Mouse (Mus musculus) 3T3-L1 (cell line): ENCODE results near the gene Vamp8.
A peak's percentile ranks its signal among the peaks of the same experiment; 100 is the strongest.

ENCODE experiments used
- DNase-seq: peaks from one replicate; pipeline ENCODE4 v3.0.0-alpha.2; 2015; ENCODE audit warnings: low read depth, low spot score

Gene Vamp8

DNA sequence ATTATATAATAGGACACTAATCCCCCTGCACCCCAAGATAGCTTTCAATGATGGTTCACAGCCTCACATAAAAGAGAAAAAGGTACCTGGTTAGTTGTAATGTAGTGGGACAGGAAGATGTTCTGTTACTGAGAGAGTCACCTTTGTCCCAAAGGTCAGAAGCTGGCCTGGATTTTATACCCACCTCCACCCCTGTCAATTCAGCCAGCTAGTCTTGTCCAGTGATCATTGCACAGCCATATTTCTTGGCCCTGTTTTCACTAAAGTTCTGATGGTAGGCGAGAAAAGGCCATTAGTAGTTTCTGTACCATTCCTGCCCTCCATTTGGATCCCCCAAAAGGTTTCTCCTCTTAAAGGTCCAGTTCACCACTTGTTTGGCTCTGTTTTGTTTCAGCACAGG is 36.5 kb downstream of the Vamp8 start:
- no peak for DNase-seq

DNA sequence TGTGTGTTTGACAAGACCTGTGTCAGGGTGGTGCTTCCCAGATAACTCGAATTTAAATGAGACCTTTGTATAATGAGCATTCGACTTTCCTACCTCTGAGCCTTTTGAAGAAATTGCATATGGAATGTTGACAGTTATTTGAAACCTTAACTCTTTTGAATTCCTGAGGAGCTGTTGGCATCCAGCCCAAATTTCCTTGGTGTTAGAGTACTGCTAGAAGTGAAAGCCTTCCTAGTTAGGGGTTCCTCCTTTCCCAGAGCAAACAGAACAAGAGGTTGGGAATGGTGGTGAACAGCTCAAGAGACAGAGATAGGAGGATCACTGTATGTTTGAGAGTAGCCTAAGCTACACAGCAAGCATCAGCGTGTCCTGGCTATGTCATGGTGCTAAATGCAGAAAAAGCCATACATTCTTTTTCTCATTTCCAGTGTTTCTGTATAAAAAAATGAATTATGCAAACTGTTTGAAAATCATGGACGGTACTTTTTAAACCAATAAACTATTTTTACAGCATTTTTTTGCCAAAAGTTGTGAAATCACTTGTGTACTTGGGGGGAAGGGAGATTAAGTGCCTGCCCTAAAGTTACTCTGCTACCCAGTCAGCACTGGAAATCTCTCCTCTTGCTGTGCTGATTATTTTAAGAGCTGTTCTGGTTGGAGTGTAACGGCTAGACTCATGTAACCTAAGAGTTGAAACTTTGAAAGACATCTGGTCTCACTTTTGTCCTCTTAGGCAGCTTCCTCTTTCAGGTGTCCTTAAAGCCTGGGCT is 37.7 kb downstream of the Vamp8 start:
- peak; percentile 65 for DNase-seq

DNA sequence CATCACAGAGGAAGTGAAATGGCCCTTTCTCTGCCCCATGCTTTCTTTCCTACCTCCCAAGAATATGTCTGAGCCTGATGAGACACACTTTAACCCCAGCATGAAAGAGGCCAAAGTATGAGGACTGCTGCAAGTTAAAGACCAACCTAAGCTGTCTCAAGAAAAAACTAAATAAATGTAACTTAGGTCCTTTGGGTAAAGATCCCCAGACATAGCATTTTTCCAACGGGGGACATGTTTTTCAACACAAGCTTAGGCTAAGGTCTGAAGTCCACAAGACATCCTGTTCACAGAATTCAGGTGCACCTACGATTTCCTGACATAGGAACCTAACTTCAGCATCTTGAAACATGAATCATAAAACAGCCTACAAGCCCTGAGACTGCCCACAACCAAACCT is 40.3 kb downstream of the Vamp8 start:
- no peak for DNase-seq

DNA sequence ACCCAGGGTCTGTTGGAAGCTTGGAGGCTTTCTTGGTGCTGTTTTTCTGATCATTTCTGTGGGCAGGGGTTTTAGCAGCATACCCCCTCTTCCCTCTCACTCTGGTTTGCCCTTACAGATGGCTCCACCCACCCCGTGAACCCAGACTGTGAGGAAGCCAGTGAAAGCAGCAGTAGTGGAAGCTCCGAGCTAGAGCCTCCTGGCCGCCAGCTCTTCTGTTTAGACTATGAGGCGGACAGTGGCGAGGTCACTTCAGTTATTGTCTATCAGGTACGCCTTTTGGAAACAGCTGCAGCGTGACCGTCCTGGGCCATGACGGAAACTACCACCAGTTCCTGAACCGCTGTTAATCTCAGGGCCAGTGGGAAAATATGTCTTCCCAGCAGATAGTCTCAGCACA is 42.1 kb downstream of the Vamp8 start:
- no peak for DNase-seq

DNA sequence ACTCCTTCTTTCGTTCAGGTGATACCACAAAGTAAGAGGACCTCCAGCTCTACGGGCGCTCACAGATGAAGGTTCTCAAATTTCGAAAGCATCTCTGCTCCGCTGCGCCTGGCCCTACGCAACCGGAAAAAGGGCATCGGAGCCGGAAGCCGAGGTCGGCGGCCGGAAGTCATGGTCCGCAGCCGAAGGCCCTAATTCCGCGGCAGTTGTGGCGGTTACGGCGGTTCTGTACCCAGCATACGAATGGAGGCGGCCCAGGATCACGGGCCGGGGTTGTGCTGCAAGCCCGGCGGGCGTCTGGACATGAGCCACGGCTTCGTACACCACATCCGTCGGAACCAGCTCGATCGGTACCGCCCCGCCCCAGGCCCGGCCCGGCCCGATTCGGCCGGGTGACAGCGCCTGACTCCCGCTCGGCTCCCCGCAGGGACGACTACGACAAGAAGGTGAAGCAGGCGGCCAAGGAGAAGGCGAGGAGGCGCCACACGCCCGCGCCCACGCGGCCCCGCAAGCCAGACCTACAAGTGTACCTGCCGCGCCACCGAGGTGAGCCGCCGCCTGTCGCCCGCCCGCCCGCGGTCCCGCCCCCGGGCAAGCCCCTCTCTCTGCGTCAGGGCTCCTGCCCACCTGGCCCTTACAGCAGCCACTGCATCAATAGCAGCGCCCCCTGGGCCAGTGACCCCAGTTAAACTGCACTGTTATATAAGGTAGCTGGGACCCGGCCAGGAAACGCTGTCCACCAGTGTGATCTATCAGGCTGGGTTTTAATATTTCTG is 43.1 kb downstream of the Vamp8 start, which contains the start of gene 0610030E20Rik:
TSS of gene 0610030E20Rik (plus strand) at position 152 of the 776 bp plus-strand sequence.
- peak; percentile 84 for DNase-seq

DNA sequence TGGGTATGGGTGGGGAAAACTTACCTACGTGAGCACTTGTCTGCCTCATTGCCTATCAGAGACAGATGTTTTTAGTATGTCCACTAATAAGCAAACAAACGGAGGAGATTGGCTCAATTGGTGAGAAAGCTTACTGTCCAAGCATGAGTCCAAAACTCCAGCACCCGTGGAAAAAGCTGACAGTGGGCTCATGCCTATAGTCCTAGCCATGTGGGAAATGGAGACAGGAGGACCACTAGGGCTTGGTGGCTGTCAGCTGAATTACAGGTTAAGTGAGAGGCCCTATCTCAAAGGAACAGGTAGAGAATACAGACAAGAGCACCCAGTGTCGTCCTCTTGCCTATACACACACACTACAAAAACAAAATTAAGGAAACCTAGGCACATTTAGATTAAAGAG is 44.2 kb downstream of the Vamp8 start:
- no peak for DNase-seq

DNA sequence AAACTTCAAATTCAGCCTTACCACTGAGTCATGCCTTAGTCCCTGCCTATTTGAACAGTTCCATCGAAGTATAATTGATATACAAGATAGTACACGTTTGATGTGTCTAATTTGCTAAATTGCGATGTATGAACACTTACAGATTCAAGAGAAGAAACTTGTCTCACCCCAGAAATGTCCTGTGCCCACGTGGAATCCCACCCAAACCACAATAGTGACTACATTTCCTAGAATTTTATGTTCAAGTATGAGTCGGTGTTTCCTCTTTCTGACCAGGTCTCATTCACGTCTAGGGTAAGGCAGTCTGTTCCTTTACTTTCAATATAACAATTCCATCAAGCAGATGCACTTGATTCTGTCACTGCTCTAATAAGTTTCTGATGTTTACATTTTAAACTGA is 44.9 kb downstream of the Vamp8 start:
- no peak for DNase-seq

DNA sequence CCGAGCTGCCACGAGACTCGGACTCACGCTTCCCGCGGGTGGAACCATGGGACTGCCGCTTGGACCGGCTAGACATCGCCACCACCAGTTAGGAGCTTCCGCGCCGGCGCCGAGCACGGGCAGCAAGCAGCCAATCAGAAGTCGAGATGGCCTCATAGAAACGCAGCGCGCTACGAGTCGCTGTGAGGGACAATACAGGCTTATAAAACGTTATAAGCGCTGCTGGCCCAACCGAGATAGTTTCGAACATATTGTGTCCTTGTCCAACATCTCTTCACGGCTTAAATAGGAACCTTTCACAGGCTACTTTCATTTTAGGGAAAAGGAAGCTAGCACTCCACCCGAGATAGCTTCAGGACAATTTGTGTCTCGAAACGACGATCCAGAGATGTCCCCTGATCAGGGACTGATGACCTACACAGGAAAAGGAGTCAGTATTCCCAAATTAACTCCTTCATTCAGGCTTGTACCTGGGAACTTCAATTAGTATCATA is 45.4 kb downstream of the Vamp8 start, which contains the start of gene Usp39:
TSS of gene Usp39 (minus strand) at position 111 of the 494 bp plus-strand sequence.
- DNase-seq: peak; percentile 98

DNA sequence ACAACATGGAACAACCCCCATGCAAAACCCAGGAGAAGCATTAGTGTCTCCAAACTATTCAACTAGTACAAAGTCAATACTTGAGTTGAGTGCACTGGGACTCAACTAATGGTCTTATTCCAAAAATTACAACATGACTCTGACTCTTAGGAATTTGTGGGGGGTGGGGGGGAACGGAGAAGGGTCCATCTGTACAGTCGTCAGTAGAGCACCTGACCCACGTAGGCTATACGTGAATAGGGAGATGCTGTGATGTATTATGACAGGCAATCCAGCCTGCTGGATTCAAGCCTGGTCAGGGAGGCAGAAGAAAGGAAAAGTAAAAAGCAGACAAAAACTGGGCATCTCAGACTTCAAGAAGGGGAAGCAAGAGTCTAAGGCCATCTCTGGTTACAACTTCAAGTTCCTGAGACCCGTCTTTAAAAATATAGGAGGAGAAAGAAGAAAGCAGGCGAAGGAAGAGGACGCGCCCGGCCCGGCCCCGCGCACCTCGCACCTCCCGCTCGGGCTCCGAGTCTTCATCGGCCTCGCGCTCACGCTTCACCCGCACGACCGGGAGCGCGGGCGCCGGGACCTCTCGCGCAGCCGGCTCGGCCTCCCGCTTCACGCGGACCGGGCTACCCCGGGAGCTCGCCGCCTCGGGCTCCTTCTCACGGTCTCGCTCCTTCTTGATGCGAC is 46.0 kb downstream of the Vamp8 start:
- peak; percentile 65 for DNase-seq

DNA sequence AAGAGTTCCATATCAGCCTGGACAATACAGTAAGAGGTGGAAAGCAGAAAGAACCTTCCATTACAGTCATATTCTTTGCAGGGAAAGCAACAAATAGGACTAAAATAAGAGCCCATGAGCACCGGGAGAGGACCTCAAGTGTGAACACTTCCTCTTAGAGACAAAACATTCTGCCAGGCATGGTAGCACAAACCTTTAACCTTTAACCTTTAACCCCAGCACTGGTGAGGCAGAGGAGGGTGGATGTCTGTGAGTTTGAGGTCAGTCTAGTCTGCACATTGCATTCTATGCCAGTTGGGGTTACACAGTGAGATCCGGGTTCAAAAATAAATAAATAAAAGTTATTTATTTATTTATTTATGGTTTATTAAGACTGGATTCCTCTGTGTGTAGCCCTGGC is 50.0 kb downstream of the Vamp8 start:
- DNase-seq: no peak
